Mouse (Mus musculus) bone marrow macrophage, adult 2 months (primary cell): ENCODE results near the gene Rif1. TPM values are rescaled to one million over a fixed set of nuclear protein-coding genes. Genes with fewer than 3 reads are reported as not detected.
A peak's percentile ranks its signal among the peaks of the same experiment; 100 is the strongest.

Experiments used
- H3K27ac ChIP-seq: 2 replicates; pipeline ENCODE4 v1.5.1; 2012; ENCODE audit warnings: low read depth, low read length; ENCODE audit not compliant: insufficient read depth
- H3K4me1 ChIP-seq: 2 replicates; pipeline ENCODE4 v1.6.1; 2012; ENCODE audit warnings: low read length; ENCODE audit not compliant: control insufficient read depth, insufficient read depth
- H3K4me3 ChIP-seq: 2 replicates; pipeline ENCODE4 v1.5.1; 2012; ENCODE audit warnings: mild to moderate bottlenecking, low read length, moderate library complexity; ENCODE audit not compliant: insufficient read depth
- CTCF ChIP-seq: IDR thresholded peaks from 2 replicates; pipeline ENCODE4 v1.5.1; 2012; ENCODE audit warnings: low read depth, mild to moderate bottlenecking, low read length, moderate library complexity
- POLR2A ChIP-seq: IDR thresholded peaks from 2 replicates; pipeline ENCODE4 v1.6.1; 2012; ENCODE audit warnings: mild to moderate bottlenecking, low read depth, low read length, borderline replicate concordance
- polyA plus RNA-seq: library from polyadenylated mRNA; stranded (reverse); fragments of >200 nt; gene quantifications from 2 replicates; pipeline ENCODE4 v1.2.4, GENCODE M21; 2012; ENCODE audit not compliant: missing spikeins, insufficient read depth, insufficient read length

The Rif1 gene
- 9.0 and 9.3 TPM in 2 replicates for polyA plus RNA-seq

GRCm38 (mm10) chr2:52072491-52073140 lies at the start of gene Rif1:
Rif1 (plus strand) TSS chr2:52072832.
- H3K27ac ChIP-seq, result no peak within 1 kb of the TSS; the same call in 1 of the 2 replicates
- H3K4me1 ChIP-seq, result peaks cover 7% of the 10 kb centered on the region; the same call in 1 of the 2 replicates
- peak within 1 kb of the TSS; percentile 97 for H3K4me3 ChIP-seq
- no peak for TF ChIP-seq CTCF
- TF ChIP-seq POLR2A, result no peak

DNA sequence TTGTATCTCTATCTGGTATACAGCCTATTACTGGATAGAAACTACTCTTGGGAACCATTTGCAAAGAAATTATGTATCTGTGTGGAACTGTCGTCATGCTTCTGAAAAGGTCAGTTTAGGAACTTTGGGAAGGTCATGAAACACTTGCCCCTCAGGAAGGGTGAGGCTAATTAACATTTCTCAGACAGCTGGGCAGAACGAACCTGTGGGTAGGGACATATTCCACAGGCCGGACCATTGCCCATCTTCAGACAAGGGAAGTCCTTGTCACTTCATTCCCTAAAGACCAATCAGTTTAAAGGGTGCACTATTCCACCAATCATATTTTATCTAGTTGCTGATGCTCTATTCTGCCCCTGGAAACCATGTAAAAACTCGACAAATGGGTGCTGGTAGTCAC lies 45.6 kb upstream of the Rif1 start:
- Histone ChIP-seq H3K4me3 (no peak overlapping the region), H3K4me1 (peaks cover 6% of the 10 kb centered on the region), H3K27ac (no peak overlapping the region)
- TF ChIP-seq POLR2A (no peak), CTCF (no peak)

- Histone ChIP-seq H3K4me3 (no peak overlapping the region), H3K4me1 (peaks cover 6% of the 10 kb centered on the region), H3K27ac (no peak overlapping the region)
- TF ChIP-seq POLR2A (no peak), CTCF (no peak)
These were observed 43.2 kb upstream of the Rif1 start for GRCm38 (mm10) chr2:52029426-52029825.

DNA sequence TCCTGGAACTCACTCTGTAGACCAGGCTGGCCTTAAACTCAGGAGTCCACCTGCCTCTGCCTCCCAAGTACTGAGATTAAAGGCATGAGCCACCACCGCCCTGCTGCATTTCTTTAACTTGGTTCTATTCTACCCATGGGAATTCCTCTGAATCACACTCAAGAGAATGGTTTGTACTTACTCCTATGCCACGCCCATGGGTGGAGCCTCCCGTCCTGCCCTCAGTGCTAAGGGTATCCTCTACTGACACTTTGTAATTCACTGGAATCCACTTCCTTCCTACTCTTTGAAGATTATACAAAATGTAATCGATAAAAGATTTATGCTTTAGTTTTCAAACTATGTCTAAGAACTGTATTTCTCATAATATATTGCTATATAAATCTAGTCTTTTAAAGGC lies 41.1 kb upstream of the Rif1 start:
- no peak overlapping the region for H3K4me3 ChIP-seq
- no peak for TF ChIP-seq CTCF
- TF ChIP-seq POLR2A, result no peak
- no peak overlapping the region for H3K27ac ChIP-seq
- H3K4me1 ChIP-seq, result peaks cover 6% of the 10 kb centered on the region

- Histone ChIP-seq H3K4me3 (no peak overlapping the region), H3K4me1 (peaks cover 8% of the 10 kb centered on the region), H3K27ac (no peak overlapping the region)
- TF ChIP-seq POLR2A, result no peak
- no peak for TF ChIP-seq CTCF
These were observed 38.0 kb upstream of the Rif1 start for GRCm38 (mm10) chr2:52034601-52035000.

GRCm38 (mm10) chr2:52035144-52035543 lies 37.5 kb upstream of the Rif1 start:
- no peak overlapping the region for H3K27ac ChIP-seq
- H3K4me1 ChIP-seq, result peaks cover 8% of the 10 kb centered on the region
- H3K4me3 ChIP-seq, result no peak overlapping the region
- TF ChIP-seq CTCF, result no peak
- TF ChIP-seq POLR2A, result no peak

- no peak overlapping the region for H3K27ac ChIP-seq
- TF ChIP-seq CTCF (no peak), POLR2A (no peak)
- H3K4me3 ChIP-seq, result no peak overlapping the region
- H3K4me1 ChIP-seq, result peaks cover 2% of the 10 kb centered on the region; the same call in 1 of the 2 replicates
These were observed 35.6 kb upstream of the Rif1 start for GRCm38 (mm10) chr2:52036929-52037595.

DNA sequence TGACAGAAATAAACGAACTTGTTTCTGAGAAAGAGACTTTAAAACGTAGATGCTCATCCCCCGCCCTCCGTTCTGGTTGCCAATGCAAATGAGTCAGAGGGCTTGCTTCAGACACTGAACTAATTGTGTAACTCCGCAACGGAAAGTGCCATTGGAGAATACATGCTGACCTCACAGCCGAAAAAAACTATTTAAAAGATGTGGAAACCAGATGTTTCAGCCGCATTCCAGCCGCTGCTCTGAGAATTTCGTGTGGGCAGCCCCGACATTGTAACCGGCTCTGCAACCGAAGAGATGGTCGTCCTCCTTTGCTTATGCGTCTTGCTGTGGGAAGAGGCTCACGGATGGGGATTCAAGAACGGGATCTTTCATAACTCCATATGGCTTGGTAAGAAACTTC lies 34.8 kb upstream of the Rif1 start, which contains the start of gene Tnfaip6:
TSS of gene Tnfaip6 (plus strand) at position 128 of the 400 bp plus-strand sequence.
- Histone ChIP-seq H3K27ac (no peak within 1 kb of the TSS), H3K4me3 (peak within 1 kb of the TSS; percentile 59), H3K4me1 (peaks cover 2% of the 10 kb centered on the region; the same call in 1 of the 2 replicates)
- TF ChIP-seq POLR2A (no peak), CTCF (no peak)

DNA sequence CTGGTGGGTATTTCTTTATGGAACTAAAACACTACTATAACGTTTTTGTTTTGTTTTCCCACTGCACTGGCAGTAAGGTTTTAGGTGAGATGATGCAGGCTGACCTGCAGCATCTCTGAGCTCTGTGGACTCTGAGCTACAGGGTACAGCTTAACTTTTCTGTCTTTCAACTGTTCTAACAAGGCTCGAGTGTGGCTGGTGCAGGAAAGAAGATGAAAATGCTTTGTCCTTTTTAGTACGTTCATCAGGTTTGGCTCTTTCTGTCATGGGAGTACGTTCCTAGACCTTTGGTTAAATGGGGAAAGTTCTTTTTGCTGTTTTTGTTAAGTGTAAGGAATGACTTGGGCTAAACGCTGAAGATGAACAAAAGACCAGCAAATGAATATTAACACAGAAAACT lies 34.1 kb upstream of the Rif1 start:
- no peak for TF ChIP-seq CTCF
- no peak for TF ChIP-seq POLR2A
- H3K4me1 ChIP-seq, result peaks cover 2% of the 10 kb centered on the region; the same call in 1 of the 2 replicates
- no peak overlapping the region for H3K4me3 ChIP-seq
- no peak overlapping the region for H3K27ac ChIP-seq
